Mouse (Mus musculus) ES-E14 (cell line): ENCODE results near the gene Slain2. TPM values are rescaled to one million over a fixed set of nuclear protein-coding genes. Genes with fewer than 3 reads are reported as not detected.
"Not testable (repeated sequence)": the region's sequence is repeated elsewhere in the genome, so short reads cannot be mapped to it uniquely, and the experiment has no call there.

Source experiments
- DNase-seq: peaks from one replicate; pipeline ENCODE4 v3.0.0-alpha.2; 2013; ENCODE audit warnings: low read depth, low spot score
- H3K27ac ChIP-seq: 2 replicates; pipeline ENCODE4 v1.5.1; 2012; ENCODE audit warnings: low read depth, mild to moderate bottlenecking, low read length, moderate library complexity, mixed read lengths; ENCODE audit not compliant: poor library complexity, insufficient read depth, severe bottlenecking
- H3K36me3 ChIP-seq: 2 replicates; pipeline ENCODE4 v1.6.1; 2012; ENCODE audit warnings: mild to moderate bottlenecking, low read length, moderate library complexity, mixed read lengths; ENCODE audit not compliant: control insufficient read depth, poor library complexity, insufficient read depth, severe bottlenecking
- H3K4me1 ChIP-seq, 2 experiments: fragments of 150-350 bp in 1 of 2; sonication (generic) in 1 of 2; 2 replicates each; pipeline ENCODE4 v1.6.1; 2012; ENCODE audit warnings: low read length in 2 of 2, mild to moderate bottlenecking in 1 of 2, mixed read lengths in 1 of 2; ENCODE audit not compliant: control insufficient read depth in 2 of 2, insufficient read depth in 2 of 2, poor library complexity in 1 of 2
- H3K4me3 ChIP-seq, 2 experiments: fragments of 150-350 bp in 1 of 2; sonication (generic) in 1 of 2; 2 replicates each; pipeline ENCODE4 v1.5.1; 2012; ENCODE audit warnings: low read length in 2 of 2, low read depth in 1 of 2, mild to moderate bottlenecking in 1 of 2, mixed read lengths in 1 of 2; ENCODE audit not compliant: insufficient read depth in 1 of 2, poor library complexity in 1 of 2, severe bottlenecking in 1 of 2
- H3K9ac ChIP-seq: 2 replicates; pipeline ENCODE4 v1.6.1; 2012; ENCODE audit warnings: low read depth, mild to moderate bottlenecking, low read length, mixed read lengths; ENCODE audit not compliant: poor library complexity, insufficient read depth, severe bottlenecking
- H3K9me3 ChIP-seq: fragments of 150-350 bp; sonication (generic); 2 replicates; pipeline ENCODE4 v1.6.1; 2012; ENCODE audit warnings: low read depth, mild to moderate bottlenecking, low read length; ENCODE audit not compliant: control insufficient read depth, insufficient read depth
- CHD2 ChIP-seq: IDR thresholded peaks from 2 replicates; pipeline ENCODE4 v1.6.1; 2014; ENCODE audit warnings: mild to moderate bottlenecking, low read depth, low read length, inconsistent platforms
- HCFC1 ChIP-seq: IDR thresholded peaks from 2 replicates; pipeline ENCODE4 v1.6.1; 2012; ENCODE audit warnings: low read length, inconsistent platforms, borderline replicate concordance; ENCODE audit not compliant: insufficient read depth
- MAFK ChIP-seq: IDR thresholded peaks from 2 replicates; pipeline ENCODE4 v1.6.1; 2014; ENCODE audit warnings: mild to moderate bottlenecking, low read depth, low read length, inconsistent platforms; ENCODE audit not compliant: insufficient read depth
- ZC3H11A ChIP-seq: IDR thresholded peaks from 2 replicates; pipeline ENCODE4 v1.6.1; 2012; ENCODE audit warnings: low read depth, mild to moderate bottlenecking, inconsistent platforms, low read length, borderline replicate concordance
- ZNF384 ChIP-seq: IDR thresholded peaks from 2 replicates; pipeline ENCODE4 v1.6.1; 2012; ENCODE audit warnings: low read depth, low read length, inconsistent platforms
- in situ Hi-C, 2 experiments: fragments of 600-800 bp; cut with MboI; formaldehyde crosslinking; loops; one replicate each; pipeline ENCODE4 v1.15.1; 2025; ENCODE audit warnings: low sequenced_read_pairs in 2 of 2, inconsistent platforms in 1 of 2; ENCODE audit not compliant: unreplicated experiment in 2 of 2
- total RNA-seq: library from RNA; depleted of rRNA; stranded (reverse); fragments of 300-350 nt; gene quantifications from 2 replicates; pipeline ENCODE4 v1.2.3, GENCODE M21; 2012

Gene Slain2
- total RNA-seq, 1 experiment, result 24.5 TPM

- no peaks in the 10 kb centered on the region for H3K36me3 ChIP-seq
- in situ Hi-C loops, result no loop called here
- no peak for DNase-seq
- no peaks in the 10 kb centered on the region for H3K4me1 ChIP-seq
- H3K4me3 ChIP-seq, result peak within 1 kb of the TSS; percentile 54 to 58
- H3K9me3 ChIP-seq, result no peaks in the 10 kb centered on the region
- no peak within 1 kb of the TSS for H3K27ac ChIP-seq
- H3K9ac ChIP-seq, result no peak within 1 kb of the TSS
- no peak for TF ChIP-seq ZNF384
- TF ChIP-seq CHD2, result no peak
- TF ChIP-seq MAFK, result no peak
- no peak for TF ChIP-seq ZC3H11A
- TF ChIP-seq HCFC1, result no peak
Observed at GRCm38 (mm10) chr5:73006784-73007581, 92.9 kb downstream of the Slain2 start, which contains the start of gene Slc10a4. Slc10a4 (plus strand) TSS chr5:73006883.

GRCm38 (mm10) chr5:73007582-73007959 lies 93.5 kb downstream of the Slain2 start:
- no peaks in the 10 kb centered on the region for H3K36me3 ChIP-seq
- peak overlapping the region in 1 of 2 experiments; percentile 58; a peak in 1 of 4 replicates for H3K4me3 ChIP-seq
- TF ChIP-seq HCFC1, result no peak
- TF ChIP-seq CHD2, result no peak
- no peak for TF ChIP-seq MAFK
- TF ChIP-seq ZC3H11A, result no peak
- TF ChIP-seq ZNF384, result no peak
- H3K9ac ChIP-seq, result no peak overlapping the region
- no peaks in the 10 kb centered on the region for H3K4me1 ChIP-seq
- no peak overlapping the region for H3K27ac ChIP-seq
- in situ Hi-C loops, result no loop called here
- DNase-seq, result no peak
- no peaks in the 10 kb centered on the region for H3K9me3 ChIP-seq

- H3K9me3 ChIP-seq, H3K27ac ChIP-seq, H3K4me1 ChIP-seq, H3K4me3 ChIP-seq, in situ Hi-C loops, H3K36me3 ChIP-seq, H3K9ac ChIP-seq, DNase-seq: not testable (repeated sequence)
- peak; percentile 12; the same call in 1 of the 2 replicates for TF ChIP-seq ZC3H11A
Observed at GRCm38 (mm10) chr5:73008230-73008629, 94.1 kb downstream of the Slain2 start.

- H3K9me3 ChIP-seq, in situ Hi-C loops, H3K4me3 ChIP-seq, DNase-seq, H3K27ac ChIP-seq, H3K4me1 ChIP-seq, H3K36me3 ChIP-seq, H3K9ac ChIP-seq: not testable (repeated sequence)
Observed at GRCm38 (mm10) chr5:73011806-73012205, 97.7 kb downstream of the Slain2 start.

- H3K27ac ChIP-seq, H3K9me3 ChIP-seq, H3K4me1 ChIP-seq, H3K9ac ChIP-seq, DNase-seq, H3K36me3 ChIP-seq, in situ Hi-C loops: not testable (repeated sequence)
- H3K4me3 ChIP-seq, result peak overlapping the region in 1 of 2 experiments; percentile 64; a peak in 2 of 4 replicates
Observed at GRCm38 (mm10) chr5:73012884-73013610, 98.9 kb downstream of the Slain2 start.

- H3K27ac ChIP-seq, H3K4me1 ChIP-seq, H3K36me3 ChIP-seq, H3K9me3 ChIP-seq, DNase-seq, in situ Hi-C loops: not testable (repeated sequence)
- H3K9ac ChIP-seq, result peak overlapping the region; percentile 66
- H3K4me3 ChIP-seq, result peak overlapping the region; percentile 59 to 64
Observed at GRCm38 (mm10) chr5:73013611-73014287, 99.6 kb downstream of the Slain2 start.
